Mouse (Mus musculus) heart, postnatal 14 days (tissue): ENCODE data around the gene Arfrp1. TPM values are rescaled to one million over a fixed set of nuclear protein-coding genes. Genes with fewer than 3 reads are reported as not detected.

ENCODE experiments used
- DNase-seq, 2 experiments: peaks; one replicate each; pipeline ENCODE4 v3.0.0; 2021 to 2022
- intact Hi-C: fragments of 180-260 bp; cut with DNase I; formaldehyde crosslinking; loops from one replicate; pipeline ENCODE4 v1.15.1; 2025
- long read RNA-seq, 2 experiments: library from polyadenylated mRNA; stranded (forward); transcript quantifications; one replicate each; pipeline ENCODE4 v2.0.0; 2021
- total RNA-seq, 2 experiments: library from RNA; stranded (reverse); gene quantifications; 2 replicates each; pipeline ENCODE4 v1.2.3; 2021

Gene Arfrp1
- 10 to 100 TPM; 43.9 to 44.0 TPM for total RNA-seq
- long read RNA-seq, experiment 1, transcript Arfrp1-203 (8 exons, 2,447 nt), result major isoform, 32 of 47 reads
- long read RNA-seq, experiment 1, partial matches to known transcripts, result 1 of 47 reads
- long read RNA-seq, experiment 1, other reads (novel, unspliced or antisense), result 12 of 47 reads
- long read RNA-seq, experiment 2, transcript Arfrp1-203 (8 exons, 2,447 nt), result major isoform, 32 of 55 reads
- long read RNA-seq, experiment 2, partial matches to known transcripts, result 2 of 55 reads
- long read RNA-seq, experiment 2, other reads (novel, unspliced or antisense), result 17 of 55 reads

GRCm38 (mm10) chr2:181364860-181365596, at the start of gene Arfrp1, which contains the start of gene Zgpat:
Gene Arfrp1, minus strand, starts transcription at chr2:181365404.
Gene Zgpat, plus strand, starts transcription at chr2:181364928.
- intact Hi-C loops, result no loop called here
- peak; percentile 90 to 92 for DNase-seq

GRCm38 (mm10) chr2:181413141-181413540, 47.9 kb upstream of the Arfrp1 start:
- intact Hi-C loops, result loop anchor here (5.0 kb wide), 2 partner anchors 44 to 159 kb away; partner anchors contain the start of gene Zbtb46
- DNase-seq, result no peak

- peak; percentile 79 to 84 for DNase-seq
- intact Hi-C loops, result loop anchor here (1.0 to 5.0 kb wide), 3 partner anchors 46 to 161 kb away; partner anchors contain the start of gene Zbtb46
Measured at GRCm38 (mm10) chr2:181410760-181411473, 45.7 kb upstream of the Arfrp1 start.

GRCm38 (mm10) chr2:181409643-181410042, 44.4 kb upstream of the Arfrp1 start:
- no peak for DNase-seq
- intact Hi-C loops, result loop anchor here (5.0 kb wide), 2 partner anchors 48 to 163 kb away; partner anchors contain the start of gene Zbtb46

GRCm38 (mm10) chr2:181403722-181404121, 38.5 kb upstream of the Arfrp1 start:
- DNase-seq, result no peak
- intact Hi-C loops, result no loop called here

- intact Hi-C loops, result no loop called here
- no peak for DNase-seq
Measured at GRCm38 (mm10) chr2:181401497-181401896, 36.3 kb upstream of the Arfrp1 start.

- intact Hi-C loops, result loop anchor here (10.0 kb wide), 1 partner anchor 278 kb away; the partner anchor contains the start of gene Sox18
- no peak for DNase-seq
Measured at GRCm38 (mm10) chr2:181397207-181397761, 32.1 kb upstream of the Arfrp1 start.

GRCm38 (mm10) chr2:181394086-181394485, 28.9 kb upstream of the Arfrp1 start:
- intact Hi-C loops, result loop anchor here (5.0 to 10.0 kb wide), 4 partner anchors 103 to 281 kb away; partner anchors contain the start of genes Sox18, Tpd52l2 and Uckl1

GRCm38 (mm10) chr2:181392600-181393213, 27.5 kb upstream of the Arfrp1 start:
- DNase-seq, result peak; percentile 87 to 91
- intact Hi-C loops, result loop anchor here (2.0 to 10.0 kb wide), 5 partner anchors 105 to 282 kb away; partner anchors contain the start of genes Sox18, Tpd52l2 and Uckl1

More at GRCm38 (mm10) chr2:181394086-181394485, 28.9 kb upstream of the Arfrp1 start:
- DNase-seq, result no peak

- intact Hi-C loops, result loop anchor here (5.0 to 10.0 kb wide), 4 partner anchors 106 to 283 kb away; partner anchors contain the start of genes Sox18, Tpd52l2 and Uckl1
- no peak for DNase-seq
Measured at GRCm38 (mm10) chr2:181391541-181391940, 26.3 kb upstream of the Arfrp1 start.

- intact Hi-C loops, result loop anchor here (5.0 to 10.0 kb wide), 4 partner anchors 106 to 284 kb away; partner anchors contain the start of genes Sox18, Tpd52l2 and Uckl1
Measured at GRCm38 (mm10) chr2:181391022-181391421, 25.8 kb upstream of the Arfrp1 start.

GRCm38 (mm10) chr2:181390136-181390870, 25.1 kb upstream of the Arfrp1 start:
- intact Hi-C loops, result loop anchor here (5.0 to 10.0 kb wide), 4 partner anchors 107 to 284 kb away; partner anchors contain the start of genes Sox18, Tpd52l2 and Uckl1
- no peak for DNase-seq

More at GRCm38 (mm10) chr2:181391022-181391421, 25.8 kb upstream of the Arfrp1 start:
- no peak for DNase-seq

- intact Hi-C loops, result no loop called here
- no peak for DNase-seq
Measured at GRCm38 (mm10) chr2:181386663-181387210, 21.5 kb upstream of the Arfrp1 start.

- intact Hi-C loops, result no loop called here
- peak; percentile 64 to 72 for DNase-seq
Measured at GRCm38 (mm10) chr2:181385885-181386284, 20.7 kb upstream of the Arfrp1 start.

GRCm38 (mm10) chr2:181384919-181385391, 19.8 kb upstream of the Arfrp1 start:
- peak; percentile 80 to 83 for DNase-seq

GRCm38 (mm10) chr2:181384463-181384862, 19.3 kb upstream of the Arfrp1 start:
- intact Hi-C loops, result no loop called here
- no peak for DNase-seq

More at GRCm38 (mm10) chr2:181384919-181385391, 19.8 kb upstream of the Arfrp1 start:
- intact Hi-C loops, result no loop called here

GRCm38 (mm10) chr2:181381631-181382306, 16.6 kb upstream of the Arfrp1 start:
- no peak for DNase-seq
- intact Hi-C loops, result no loop called here
